Mouse (Mus musculus) heart, adult 2 months (tissue): ENCODE measurements around the gene 2310003L06Rik.

Experiments used
- CTCF ChIP-seq: fragments of 200-600 bp; IDR thresholded peaks from 2 replicates; pipeline ENCODE4 v1.8.1; 2022; ENCODE audit warnings: antibody characterized with exemption, mild to moderate bottlenecking, moderate library complexity
- EP300 ChIP-seq: fragments of 200-500 bp; IDR thresholded peaks from 2 replicates; pipeline ENCODE4 v1.6.1; 2011; ENCODE audit warnings: low read depth, low read length, control low read depth; ENCODE audit not compliant: insufficient read depth
- POLR2A ChIP-seq: fragments of 200-500 bp; IDR thresholded peaks from 2 replicates; pipeline ENCODE4 v1.6.1; 2011; ENCODE audit warnings: mild to moderate bottlenecking, low read depth, low read length, control low read depth; ENCODE audit not compliant: insufficient read depth

- TF ChIP-seq CTCF (no peak), EP300 (no peak), POLR2A (no peak)
These were observed 28.5 kb upstream of the 2310003L06Rik start for GRCm38 (mm10) chr5:87940752-87941151.
